Mouse (Mus musculus) E14TG2a.4 (cell line): Measurements from ENCODE around the gene Sema7a.

Experiments used
- H3K27me3 ChIP-seq: 2 replicates; pipeline ENCODE4 v1.6.1; 2014; ENCODE audit warnings: low read length, control low read depth; ENCODE audit not compliant: insufficient read depth
- H3K36me3 ChIP-seq: 2 replicates; pipeline ENCODE4 v1.6.1; 2014; ENCODE audit warnings: low read length, control low read depth; ENCODE audit not compliant: insufficient read depth
- H3K4me1 ChIP-seq: replicated peaks from 2 replicates; pipeline ENCODE4 v1.6.1; 2014; ENCODE audit warnings: low read depth, low read length, control low read depth
- H3K4me3 ChIP-seq: replicated peaks from 2 replicates; pipeline ENCODE4 v1.5.1; 2014; ENCODE audit warnings: mild to moderate bottlenecking, low read length
- H3K9me3 ChIP-seq: 2 replicates; pipeline ENCODE4 v1.6.1; 2014; ENCODE audit warnings: low read length, control low read depth
- CTCF ChIP-seq: conservative IDR thresholded peaks from 2 replicates; pipeline ENCODE4 v1.5.1; 2014; ENCODE audit warnings: low read length
- NANOG ChIP-seq: IDR thresholded peaks from 2 replicates; pipeline ENCODE4 v1.6.1; 2014; ENCODE audit warnings: borderline replicate concordance, low read length, mixed read lengths
- POU5F1 ChIP-seq: IDR thresholded peaks from 2 replicates; pipeline ENCODE4 v1.6.1; 2014; ENCODE audit warnings: low read length, borderline replicate concordance

The Sema7a gene

DNA sequence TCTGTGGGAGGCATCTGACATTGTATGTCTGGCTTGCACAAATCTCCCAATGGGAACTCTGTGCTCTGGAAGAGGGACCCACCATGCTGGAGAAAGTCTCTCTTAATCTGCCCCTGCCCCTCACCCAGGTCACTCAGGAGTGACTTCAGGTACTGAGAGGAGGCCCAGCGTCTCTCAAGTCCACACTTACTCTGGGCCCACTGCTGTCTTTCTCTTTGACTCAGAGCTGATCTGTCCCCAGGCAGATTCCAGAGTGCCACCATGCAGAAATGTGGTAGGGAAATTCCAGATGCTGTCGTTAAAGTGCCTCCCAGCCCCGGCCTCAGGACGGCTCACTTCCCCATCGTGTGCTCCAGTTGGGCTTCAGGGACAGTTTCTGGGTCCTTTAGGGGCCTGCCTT lies 34.3 kb downstream of the Sema7a start:
- no peak for TF ChIP-seq POU5F1
- no peak for TF ChIP-seq CTCF
- TF ChIP-seq NANOG, result no peak
- H3K4me1 ChIP-seq, result peaks cover 13% of the 10 kb centered on the region
- H3K36me3 ChIP-seq, result no peaks in the 10 kb centered on the region
- no peaks in the 10 kb centered on the region for H3K9me3 ChIP-seq
- H3K27me3 ChIP-seq, result peaks cover 16% of the 10 kb centered on the region
- H3K4me3 ChIP-seq, result no peak overlapping the region

DNA sequence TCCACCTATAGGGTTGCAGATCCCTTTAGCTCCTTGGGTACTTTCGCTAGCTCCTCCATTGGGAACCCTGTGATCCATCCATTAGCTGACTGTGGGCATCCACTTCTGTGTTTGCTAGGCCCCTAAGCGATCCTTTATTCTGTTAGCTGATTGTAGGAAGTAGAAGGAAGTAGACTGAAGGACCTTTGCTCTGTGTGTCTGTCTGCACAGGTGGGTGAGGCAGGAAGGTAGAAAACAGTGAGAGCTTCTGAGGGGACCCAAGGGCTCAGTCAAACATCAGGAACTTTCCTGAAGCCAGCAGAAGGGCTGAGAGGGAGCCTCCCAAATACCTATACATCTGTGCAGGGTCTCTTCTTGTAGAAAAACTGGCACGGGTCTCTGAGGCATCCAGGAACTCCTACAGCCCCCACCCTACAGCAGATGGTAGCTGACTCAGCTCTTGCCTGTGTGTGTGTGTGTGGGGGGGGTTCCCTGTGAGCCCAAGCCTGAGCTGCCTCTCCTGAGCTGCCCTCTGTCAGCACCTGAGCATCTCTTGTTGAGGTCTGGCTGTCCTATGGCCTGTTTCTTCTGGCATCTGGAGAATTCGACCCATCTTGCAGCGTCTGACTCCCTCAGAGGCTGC lies 35.4 kb downstream of the Sema7a start:
- H3K36me3 ChIP-seq, result no peaks in the 10 kb centered on the region
- H3K4me3 ChIP-seq, result no peak overlapping the region
- no peak for TF ChIP-seq POU5F1
- no peak for TF ChIP-seq CTCF
- TF ChIP-seq NANOG, result no peak
- peaks cover 16% of the 10 kb centered on the region for H3K27me3 ChIP-seq
- peaks cover 3% of the 10 kb centered on the region for H3K4me1 ChIP-seq
- no peaks in the 10 kb centered on the region for H3K9me3 ChIP-seq

DNA sequence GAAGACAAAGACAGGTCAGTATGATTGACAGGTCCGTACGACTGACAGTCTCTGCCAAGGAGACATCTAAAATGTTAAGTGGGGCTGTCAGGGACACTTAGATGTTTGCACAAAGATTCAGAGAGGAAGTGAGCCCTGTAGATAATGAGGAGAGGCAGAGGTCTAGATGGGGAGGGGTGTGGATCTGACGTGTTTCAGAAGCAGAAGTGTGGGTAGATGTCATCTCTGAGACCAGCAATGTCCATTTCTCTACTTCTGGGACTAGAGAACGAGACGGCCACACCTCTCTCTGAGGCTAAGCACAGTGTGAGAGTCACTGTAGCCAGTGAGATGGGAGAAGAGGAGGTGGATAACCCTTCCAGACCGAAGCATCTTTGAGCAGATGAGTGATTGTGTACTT lies 38.1 kb downstream of the Sema7a start:
- peaks cover 18% of the 10 kb centered on the region for H3K27me3 ChIP-seq
- no peak for TF ChIP-seq NANOG
- no peak for TF ChIP-seq CTCF
- TF ChIP-seq POU5F1, result no peak
- no peaks in the 10 kb centered on the region for H3K36me3 ChIP-seq
- no peaks in the 10 kb centered on the region for H3K4me1 ChIP-seq
- peaks cover 8% of the 10 kb centered on the region for H3K9me3 ChIP-seq
- H3K4me3 ChIP-seq, result no peak overlapping the region

DNA sequence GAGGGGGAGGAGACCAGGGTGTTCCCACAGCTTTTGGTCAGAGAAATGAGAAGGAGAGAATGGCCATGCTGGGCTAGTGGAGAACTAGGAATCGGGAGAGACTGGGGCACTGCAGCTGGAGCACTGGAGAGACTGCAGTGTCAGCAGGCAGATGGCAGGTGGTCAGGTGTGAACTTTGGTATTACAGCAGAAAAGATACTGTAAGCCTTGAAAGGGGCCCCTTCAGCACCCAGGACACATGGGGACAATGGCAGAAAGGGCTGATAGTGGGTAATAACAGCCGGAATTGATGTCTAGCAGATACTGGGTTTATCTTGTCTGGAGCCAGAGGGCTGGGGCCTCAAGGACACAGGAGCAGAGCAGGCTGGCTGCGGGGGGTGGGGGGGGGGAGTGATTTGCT lies 38.9 kb downstream of the Sema7a start:
- Histone ChIP-seq H3K36me3 (no peaks in the 10 kb centered on the region), H3K9me3 (peaks cover 15% of the 10 kb centered on the region)

DNA sequence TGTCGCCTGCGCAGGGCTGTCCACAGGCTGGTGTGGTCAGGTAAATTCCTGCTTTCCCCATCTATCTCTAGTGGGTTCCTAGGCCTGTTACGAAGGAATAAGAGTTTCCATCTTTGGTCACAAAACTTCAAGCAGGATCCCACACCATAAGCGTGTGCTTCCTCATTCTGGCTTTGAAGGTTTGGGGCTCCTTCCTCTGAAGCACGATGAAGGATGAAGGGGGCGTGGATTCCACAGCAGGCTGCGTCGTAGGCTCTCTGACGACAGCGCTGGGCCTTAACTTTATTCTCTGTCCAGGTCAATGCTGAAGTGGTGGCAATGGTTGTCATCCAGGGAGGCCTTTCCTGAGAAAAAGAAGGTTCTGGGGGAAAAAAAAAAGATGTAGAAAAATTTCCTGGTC lies 40.7 kb downstream of the Sema7a start:
- Histone ChIP-seq H3K9me3 (peaks cover 33% of the 10 kb centered on the region), H3K4me3 (no peak overlapping the region), H3K4me1 (no peaks in the 10 kb centered on the region), H3K27me3 (peaks cover 10% of the 10 kb centered on the region), H3K36me3 (no peaks in the 10 kb centered on the region)
- TF ChIP-seq CTCF (no peak), POU5F1 (no peak)

More for the DNA sequence above, 38.9 kb downstream of the Sema7a start:
- TF ChIP-seq NANOG (no peak), CTCF (no peak), POU5F1 (no peak)
- peaks cover 18% of the 10 kb centered on the region for H3K27me3 ChIP-seq
- no peaks in the 10 kb centered on the region for H3K4me1 ChIP-seq
- H3K4me3 ChIP-seq, result no peak overlapping the region

DNA sequence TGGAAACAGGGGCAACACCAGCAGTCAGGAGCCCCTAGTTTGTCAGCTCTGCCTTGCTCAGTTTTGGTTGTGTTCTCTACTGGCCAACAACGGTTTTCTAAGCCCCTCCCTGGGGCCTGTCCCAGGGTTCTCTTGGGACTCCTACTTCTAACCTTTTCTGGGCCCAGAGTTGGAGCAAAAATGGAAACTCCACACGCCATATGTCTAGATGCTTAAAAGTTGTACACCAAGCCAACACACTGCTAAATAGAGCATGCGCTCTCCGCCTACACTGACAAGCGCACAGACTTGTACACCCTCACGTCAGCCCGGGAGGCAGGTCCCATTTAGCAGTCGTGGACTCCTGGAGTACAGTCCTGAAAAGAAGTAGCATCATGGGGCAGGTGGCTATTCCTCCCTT lies 45.4 kb downstream of the Sema7a start:
- Histone ChIP-seq H3K36me3 (no peaks in the 10 kb centered on the region), H3K9me3 (peaks cover 39% of the 10 kb centered on the region), H3K4me1 (0 out of 2 replicates have a peak, but pooled peaks cover 8% of the 10 kb centered on the region), H3K4me3 (no peak overlapping the region), H3K27me3 (peaks cover 13% of the 10 kb centered on the region)
- TF ChIP-seq POU5F1 (no peak), CTCF (no peak), NANOG (no peak)

DNA sequence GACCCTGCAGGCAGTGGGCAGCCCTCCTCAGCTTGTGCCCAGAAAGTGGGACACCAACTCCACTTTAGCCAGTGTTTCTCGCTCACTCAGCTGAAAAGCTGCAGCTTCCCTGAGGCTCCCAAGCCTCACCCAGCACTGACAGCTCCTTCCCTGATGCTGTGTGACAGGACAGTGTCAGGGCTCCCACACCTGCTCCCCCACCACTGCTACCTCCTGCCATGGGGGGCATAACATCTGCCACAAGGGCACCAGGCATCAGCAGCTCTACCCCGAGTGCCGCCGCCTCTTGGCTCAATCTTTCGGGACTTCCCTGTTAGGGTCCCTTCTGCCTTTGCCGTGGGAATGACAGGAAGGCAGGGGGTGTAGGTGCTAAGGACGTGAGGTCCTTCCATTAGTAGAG lies 46.4 kb downstream of the Sema7a start:
- no peak for TF ChIP-seq NANOG
- no peak for TF ChIP-seq POU5F1
- TF ChIP-seq CTCF, result no peak
- Histone ChIP-seq H3K9me3 (peaks cover 36% of the 10 kb centered on the region), H3K4me3 (no peak overlapping the region), H3K27me3 (peaks cover 10% of the 10 kb centered on the region), H3K36me3 (no peaks in the 10 kb centered on the region), H3K4me1 (0 out of 2 replicates have a peak, but pooled peaks cover 8% of the 10 kb centered on the region)

DNA sequence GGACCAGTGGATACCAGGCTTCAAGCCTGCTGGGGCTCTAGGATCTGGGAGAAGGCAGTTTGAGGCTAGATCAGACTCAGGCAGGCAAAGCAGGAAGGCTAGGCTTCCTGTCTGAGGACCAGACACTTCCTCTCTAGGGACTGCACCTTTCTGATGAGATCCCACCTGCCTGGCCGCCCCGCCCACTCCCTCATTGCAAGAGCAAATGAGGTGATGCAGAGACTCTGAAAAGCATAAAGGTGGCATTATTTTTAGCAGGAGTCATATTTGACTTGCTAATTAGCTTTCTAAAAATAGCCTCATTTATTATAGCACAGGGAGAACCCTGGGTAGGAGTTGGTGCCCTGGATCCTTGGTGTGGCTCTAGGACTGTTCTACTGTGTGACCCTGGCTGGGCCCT lies 48.2 kb downstream of the Sema7a start:
- no peak overlapping the region for H3K4me3 ChIP-seq
- 0 out of 2 replicates have a peak, but pooled peaks cover 8% of the 10 kb centered on the region for H3K4me1 ChIP-seq
- TF ChIP-seq CTCF, result no peak
- H3K36me3 ChIP-seq, result no peaks in the 10 kb centered on the region
- H3K27me3 ChIP-seq, result peaks cover 15% of the 10 kb centered on the region
- H3K9me3 ChIP-seq, result peaks cover 30% of the 10 kb centered on the region

DNA sequence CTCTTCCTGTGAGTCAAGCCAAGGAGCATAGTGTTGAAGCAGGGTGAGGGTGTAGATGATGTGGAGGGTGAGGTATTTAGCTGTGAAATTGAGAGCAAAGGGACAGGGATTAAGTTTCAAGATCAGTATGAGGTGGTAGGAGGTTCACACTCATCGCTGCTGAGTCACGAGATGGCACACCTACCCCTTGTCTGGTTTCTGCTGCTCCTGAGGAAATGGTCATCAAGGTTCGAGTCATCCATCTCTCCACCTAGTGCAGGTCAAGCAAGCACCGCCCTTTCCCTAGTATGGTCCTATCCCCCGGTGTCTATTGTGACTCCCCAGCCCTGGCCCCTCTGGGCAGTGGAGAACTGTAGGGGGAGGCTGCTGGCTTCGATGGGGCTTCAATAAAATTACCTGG lies 49.4 kb downstream of the Sema7a start:
- Histone ChIP-seq H3K27me3 (peaks cover 15% of the 10 kb centered on the region), H3K4me1 (0 out of 2 replicates have a peak, but pooled peaks cover 8% of the 10 kb centered on the region), H3K4me3 (no peak overlapping the region), H3K9me3 (peaks cover 19% of the 10 kb centered on the region), H3K36me3 (no peaks in the 10 kb centered on the region)
- TF ChIP-seq NANOG (no peak), POU5F1 (no peak), CTCF (no peak)
